Mouse (Mus musculus) hindbrain, embryonic 13.5 days (tissue): ENCODE measurements around the gene Dnase1l1. TPM values are rescaled to one million over a fixed set of nuclear protein-coding genes. Genes with fewer than 3 reads are reported as not detected.

Experiments used
- ATAC-seq: fragments of 200-750 bp; cut with Nextera tagmentation; 2 replicates; pipeline ENCODE4 v1.8.0; 2017; ENCODE audit warnings: moderate TSS enrichment; ENCODE audit not compliant: low FRiP score
- H3K27ac ChIP-seq: fragments of 300-500 bp; sonication (generic); 2 replicates; pipeline ENCODE4 v1.5.1; 2015; ENCODE audit warnings: inconsistent platforms, mild to moderate bottlenecking, moderate library complexity
- H3K27me3 ChIP-seq: fragments of 300-500 bp; sonication (generic); 2 replicates; pipeline ENCODE4 v1.6.1; 2015; ENCODE audit warnings: mild to moderate bottlenecking, inconsistent platforms
- H3K36me3 ChIP-seq: fragments of 300-500 bp; sonication (generic); 2 replicates; pipeline ENCODE4 v1.6.1; 2015; ENCODE audit warnings: mild to moderate bottlenecking, inconsistent platforms
- H3K4me1 ChIP-seq: fragments of 300-500 bp; sonication (generic); replicated peaks from 2 replicates; pipeline ENCODE4 v1.6.1; 2015; ENCODE audit warnings: inconsistent platforms
- H3K4me2 ChIP-seq: fragments of 300-500 bp; sonication (generic); 2 replicates; pipeline ENCODE4 v1.6.1; 2015; ENCODE audit warnings: inconsistent platforms, mild to moderate bottlenecking, moderate library complexity
- H3K4me3 ChIP-seq: fragments of 300-500 bp; sonication (generic); 2 replicates; pipeline ENCODE4 v1.5.1; 2015; ENCODE audit warnings: mild to moderate bottlenecking, inconsistent platforms
- H3K9ac ChIP-seq: fragments of 300-500 bp; sonication (generic); 2 replicates; pipeline ENCODE4 v1.6.1; 2015; ENCODE audit warnings: mild to moderate bottlenecking, inconsistent platforms
- H3K9me3 ChIP-seq: fragments of 300-500 bp; sonication (generic); 2 replicates; pipeline ENCODE4 v1.6.1; 2016; ENCODE audit warnings: inconsistent platforms
- WGBS: fragments of 180-500 bp; shearing (Covaris S2); methylation state at CpG from one replicate; pipeline ENCODE4 v1.1.7; 2015; 5-methylcytosine and 5-hydroxymethylcytosine counted together
- polyA plus RNA-seq: library from polyadenylated mRNA; unstranded; fragments of >200 nt; fragmentation: Nextera tagmentation; extraction: Ambion mirVana; gene quantifications from 2 replicates; pipeline ENCODE4 v1.2.1, GENCODE M21; 2015

Gene Dnase1l1
- polyA plus RNA-seq, 1 experiment from 2014 or later: 3.6 TPM

DNA sequence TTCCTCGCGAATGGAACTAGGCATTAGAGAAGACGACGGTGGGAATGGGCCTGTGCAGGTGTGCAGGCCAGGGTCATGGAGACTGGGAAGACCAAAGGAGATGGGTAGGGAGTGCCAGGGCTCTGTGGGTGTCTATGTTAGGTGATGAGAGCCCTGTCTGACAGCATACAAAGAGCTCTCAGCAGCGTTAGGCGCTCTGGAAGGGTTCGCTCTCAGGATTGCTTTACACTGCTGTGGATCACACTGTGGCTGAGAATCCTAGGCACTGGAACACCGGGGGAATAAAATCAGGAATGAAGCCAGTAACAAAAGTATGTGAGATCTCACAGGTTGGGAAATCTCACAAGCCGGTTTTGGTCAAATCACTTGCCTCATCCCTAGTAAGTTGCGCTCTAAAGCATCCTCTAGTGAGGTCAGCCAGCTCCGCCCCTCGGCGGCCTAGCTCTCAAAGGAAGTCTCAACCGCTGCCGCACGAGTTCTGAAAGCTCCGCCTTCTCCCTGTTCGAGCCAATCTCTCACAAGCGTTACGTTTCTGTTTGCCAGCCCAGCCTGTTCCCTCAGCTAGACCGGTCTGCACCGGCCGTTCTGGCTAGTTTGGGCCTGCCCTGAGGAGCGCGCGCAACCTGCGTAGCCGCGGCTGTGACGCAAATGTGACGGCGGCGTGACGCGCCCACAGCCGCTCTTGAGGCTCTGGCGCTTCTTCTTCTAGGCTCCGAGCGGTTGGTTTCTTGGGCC, 27.8 kb downstream of the Dnase1l1 start, which contains the start of gene Emd:
TSS of gene Emd (plus strand) at position 535 of the 735 bp plus-strand sequence.
- Histone ChIP-seq H3K9ac (peak within 1 kb of the TSS; percentile 78), H3K27me3 (no peaks in the 10 kb centered on the region), H3K27ac (peak within 1 kb of the TSS; percentile 88), H3K9me3 (no peaks in the 10 kb centered on the region), H3K4me2 (peak within 1 kb of the TSS; percentile 69), H3K36me3 (peaks cover 19% of the 10 kb centered on the region), H3K4me3 (peak within 1 kb of the TSS; percentile 54), H3K4me1 (peaks cover 8% of the 10 kb centered on the region)
- 22% methylated on average over 39 of the region's 39 CpGs for WGBS
- peak; percentile 98 for ATAC-seq

GRCm38 (mm10) chrX:74249615-74250014, 32.5 kb downstream of the Dnase1l1 start, which contains the start of gene Flna:
Flna (minus strand) TSS chrX:74249820.
- H3K4me2 ChIP-seq: peak within 1 kb of the TSS; percentile 60
- peak within 1 kb of the TSS; percentile 67 for H3K27ac ChIP-seq
- no peaks in the 10 kb centered on the region for H3K27me3 ChIP-seq
- no peaks in the 10 kb centered on the region for H3K9me3 ChIP-seq
- 25% methylated on average over 38 of the region's 38 CpGs for WGBS
- H3K9ac ChIP-seq: peak within 1 kb of the TSS; percentile 68
- H3K4me3 ChIP-seq: peak within 1 kb of the TSS; percentile 43
- H3K36me3 ChIP-seq: no peaks in the 10 kb centered on the region
- peaks cover 7% of the 10 kb centered on the region; the same call in 1 of the 2 replicates for H3K4me1 ChIP-seq
- ATAC-seq: no peak

DNA sequence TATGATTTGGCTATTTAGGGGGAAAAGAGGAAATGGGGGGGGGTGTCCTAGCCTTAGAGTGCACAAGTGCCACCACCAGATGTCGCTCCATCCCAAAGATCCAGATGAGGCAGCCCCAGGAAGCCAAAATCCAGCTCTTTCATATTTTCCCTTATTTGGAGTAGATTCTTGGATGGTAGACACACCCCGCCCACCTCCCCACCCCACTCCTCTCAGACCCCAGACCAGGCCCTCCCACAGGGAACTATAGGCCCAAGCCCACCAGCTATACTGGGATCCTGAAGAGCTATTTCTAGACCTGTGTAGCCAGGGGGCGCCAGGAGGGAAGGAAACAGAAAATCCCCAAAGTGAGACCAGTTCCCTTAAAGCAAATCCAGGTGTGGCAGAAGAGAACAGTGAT, 33.5 kb downstream of the Dnase1l1 start:
- Histone ChIP-seq H3K9me3 (no peaks in the 10 kb centered on the region), H3K4me3 (no peak overlapping the region), H3K9ac (no peak overlapping the region), H3K27me3 (no peaks in the 10 kb centered on the region), H3K36me3 (no peaks in the 10 kb centered on the region), H3K27ac (no peak overlapping the region), H3K4me2 (no peak overlapping the region), H3K4me1 (peaks cover 13% of the 10 kb centered on the region)
- WGBS: 24% methylated on average over 3 of the region's 3 CpGs
- no peak for ATAC-seq

DNA sequence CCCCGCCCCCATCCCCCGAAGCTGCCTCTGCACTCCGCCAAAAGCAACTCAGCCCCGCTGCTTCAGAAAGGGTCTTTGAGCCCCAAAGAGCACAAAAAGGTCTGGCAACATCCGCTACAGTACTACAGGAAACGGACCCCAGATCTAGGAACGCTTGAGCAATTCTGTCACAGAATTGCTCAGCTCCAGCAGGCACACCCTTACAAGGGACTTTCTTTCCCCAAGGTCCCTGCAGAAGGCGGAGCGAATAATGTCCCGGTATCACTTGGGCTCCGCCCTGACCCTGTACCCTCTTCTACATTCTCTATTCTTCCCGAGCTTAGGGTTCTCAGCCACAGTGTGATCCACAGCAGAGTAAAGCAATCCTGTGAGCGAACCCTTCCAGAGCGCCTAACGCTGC, 35.4 kb downstream of the Dnase1l1 start:
- Histone ChIP-seq H3K27ac (peak overlapping the region; percentile 72), H3K4me1 (peaks cover 26% of the 10 kb centered on the region), H3K4me3 (peak overlapping the region; percentile 57), H3K4me2 (peak overlapping the region; percentile 69), H3K9me3 (no peaks in the 10 kb centered on the region), H3K27me3 (no peaks in the 10 kb centered on the region), H3K9ac (peak overlapping the region; percentile 65), H3K36me3 (peaks cover 15% of the 10 kb centered on the region)
- 24% methylated on average over 15 of the region's 15 CpGs for whole genome bisulfite sequencing
- peak; percentile 25 for ATAC-seq

DNA sequence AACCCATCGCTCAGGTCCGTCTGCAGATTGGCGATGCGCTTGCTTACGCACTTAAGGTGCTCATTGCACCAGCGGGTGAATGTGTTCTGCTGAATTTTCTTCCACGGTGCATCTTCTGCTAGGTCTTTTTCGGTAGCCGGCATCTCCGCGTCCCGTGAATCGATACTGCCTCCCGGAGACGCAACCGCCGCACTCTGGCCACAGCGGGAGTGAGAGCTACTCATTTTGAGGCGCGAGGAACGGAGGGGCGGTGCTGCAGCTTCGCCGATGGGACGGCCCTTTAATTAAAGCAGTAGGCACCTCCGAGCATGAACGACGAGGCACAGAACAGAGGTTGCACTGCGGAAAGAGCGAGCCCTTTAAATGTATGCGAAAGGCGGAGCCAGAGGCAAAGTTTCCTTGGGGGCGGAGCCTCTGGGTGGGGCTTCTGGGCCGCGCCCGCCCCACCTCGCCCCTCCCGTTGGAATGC, 35.9 kb downstream of the Dnase1l1 start:
- Histone ChIP-seq H3K36me3 (peaks cover 19% of the 10 kb centered on the region), H3K27me3 (no peaks in the 10 kb centered on the region), H3K9ac (peak overlapping the region; percentile 85), H3K4me2 (peak overlapping the region; percentile 69), H3K4me1 (peaks cover 26% of the 10 kb centered on the region), H3K4me3 (peak overlapping the region; percentile 57), H3K9me3 (no peaks in the 10 kb centered on the region), H3K27ac (peak overlapping the region; percentile 92)
- 20% methylated on average over 35 of the region's 38 CpGs for WGBS
- peak; percentile 92 for ATAC-seq

DNA sequence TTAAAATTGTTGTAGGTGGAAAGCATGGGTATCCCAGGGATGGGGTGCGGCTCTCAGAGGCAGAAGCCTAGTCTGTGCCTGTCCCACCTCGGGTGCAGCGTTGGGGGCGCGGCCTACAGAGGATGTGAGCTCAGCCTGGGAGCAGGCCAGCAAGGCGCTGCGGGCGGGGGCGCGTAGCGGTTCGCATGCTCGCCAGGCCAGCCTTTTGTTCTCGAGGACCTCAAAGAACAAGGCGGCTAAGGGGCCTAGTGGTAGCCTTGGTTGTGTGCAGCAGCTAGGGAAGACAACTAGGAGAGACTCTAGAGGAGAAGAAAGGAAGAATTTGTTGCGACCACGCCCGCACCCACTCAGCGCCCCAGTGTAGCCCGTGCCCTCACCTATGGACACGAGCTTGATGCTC, 36.5 kb downstream of the Dnase1l1 start:
- Histone ChIP-seq H3K9me3 (no peaks in the 10 kb centered on the region), H3K4me3 (peak overlapping the region; percentile 57), H3K36me3 (peaks cover 25% of the 10 kb centered on the region), H3K4me2 (peak overlapping the region; percentile 69), H3K27me3 (no peaks in the 10 kb centered on the region), H3K9ac (peak overlapping the region; percentile 85), H3K27ac (peak overlapping the region; percentile 92), H3K4me1 (peaks cover 26% of the 10 kb centered on the region)
- ATAC-seq: peak; percentile 53
- WGBS: 19% methylated on average over 21 of the region's 21 CpGs

- Histone ChIP-seq H3K27me3 (no peaks in the 10 kb centered on the region), H3K27ac (peak overlapping the region; percentile 92), H3K4me3 (peak overlapping the region; percentile 57), H3K4me2 (peak overlapping the region; percentile 69), H3K36me3 (peaks cover 30% of the 10 kb centered on the region), H3K9ac (peak overlapping the region; percentile 85), H3K9me3 (no peaks in the 10 kb centered on the region), H3K4me1 (peaks cover 26% of the 10 kb centered on the region)
- ATAC-seq: no peak
- 31% methylated on average over 1 of the region's 1 CpGs for WGBS
Measured at GRCm38 (mm10) chrX:74245107-74245506, 37.0 kb downstream of the Dnase1l1 start.

- no peaks in the 10 kb centered on the region for H3K27me3 ChIP-seq
- WGBS: 37% methylated on average over 3 of the region's 3 CpGs
- peak overlapping the region; percentile 57 for H3K4me3 ChIP-seq
- H3K4me1 ChIP-seq: peaks cover 26% of the 10 kb centered on the region
- H3K27ac ChIP-seq: peak overlapping the region; percentile 92
- no peaks in the 10 kb centered on the region for H3K9me3 ChIP-seq
- ATAC-seq: peak; percentile 30
- peak overlapping the region; percentile 69 for H3K4me2 ChIP-seq
- H3K9ac ChIP-seq: peak overlapping the region; percentile 85
- H3K36me3 ChIP-seq: peaks cover 35% of the 10 kb centered on the region
Measured at GRCm38 (mm10) chrX:74244614-74245083, 37.5 kb downstream of the Dnase1l1 start.

DNA sequence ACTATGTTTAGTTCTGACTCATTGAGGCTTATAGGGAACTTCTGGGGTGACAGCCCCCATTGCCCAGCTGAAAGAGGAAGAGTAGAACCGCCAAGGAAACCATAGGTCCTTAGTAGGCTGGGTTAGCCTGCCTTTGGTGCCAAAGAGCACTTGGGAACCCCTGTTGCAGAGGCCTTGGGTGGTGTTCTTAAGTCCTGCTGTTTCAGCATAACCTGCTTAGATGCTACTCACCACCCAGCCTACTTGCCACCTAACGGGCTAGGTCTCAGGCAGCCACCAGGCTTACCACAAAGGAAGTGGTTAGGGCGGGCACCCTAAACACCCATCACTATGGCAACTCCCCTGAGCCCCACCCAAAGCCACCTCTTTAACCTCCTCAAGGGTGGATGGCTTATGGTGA, 38.3 kb downstream of the Dnase1l1 start:
- Histone ChIP-seq H3K27ac (peak overlapping the region; percentile 92; the same call in 1 of the 2 replicates), H3K4me2 (peak overlapping the region; percentile 69), H3K9ac (peak overlapping the region; percentile 85), H3K9me3 (no peaks in the 10 kb centered on the region), H3K4me1 (peaks cover 19% of the 10 kb centered on the region), H3K27me3 (no peaks in the 10 kb centered on the region), H3K36me3 (peaks cover 43% of the 10 kb centered on the region), H3K4me3 (peak overlapping the region; percentile 57)
- WGBS: 60% methylated on average over 3 of the region's 3 CpGs
- ATAC-seq: no peak

GRCm38 (mm10) chrX:74243396-74243795, 38.7 kb downstream of the Dnase1l1 start:
- peaks cover 47% of the 10 kb centered on the region for H3K36me3 ChIP-seq
- WGBS: 93% methylated on average over 2 of the region's 2 CpGs

DNA sequence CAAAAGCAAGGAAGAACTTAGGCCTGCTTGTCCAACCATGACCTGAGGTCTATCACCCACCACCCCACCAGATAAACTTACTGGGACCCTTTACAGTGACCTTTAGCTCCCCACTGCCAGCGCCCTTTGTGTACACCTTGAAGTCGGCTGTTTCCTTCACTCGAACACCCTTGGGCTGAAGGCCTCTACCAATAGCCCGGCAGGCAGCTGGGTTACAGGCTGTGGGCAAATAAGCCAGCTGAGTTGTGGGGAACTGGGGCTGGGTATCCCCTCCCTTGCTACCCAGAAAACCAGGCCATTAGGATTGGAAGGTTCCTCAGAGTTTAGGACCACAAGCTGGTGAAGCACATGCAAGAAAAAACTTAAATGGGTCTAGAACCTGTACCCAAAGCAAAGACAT, 41.8 kb downstream of the Dnase1l1 start:
- WGBS: 89% methylated on average over 4 of the region's 4 CpGs
- no peaks in the 10 kb centered on the region for H3K9me3 ChIP-seq
- no peaks in the 10 kb centered on the region for H3K27me3 ChIP-seq
- no peak for ATAC-seq
- H3K4me1 ChIP-seq: peaks cover 19% of the 10 kb centered on the region
- no peak overlapping the region for H3K4me3 ChIP-seq
- H3K27ac ChIP-seq: no peak overlapping the region
- H3K4me2 ChIP-seq: no peak overlapping the region
- no peak overlapping the region for H3K9ac ChIP-seq
- peaks cover 73% of the 10 kb centered on the region for H3K36me3 ChIP-seq

More at GRCm38 (mm10) chrX:74243396-74243795, 38.7 kb downstream of the Dnase1l1 start:
- peak overlapping the region; percentile 57 for H3K4me3 ChIP-seq
- no peaks in the 10 kb centered on the region for H3K9me3 ChIP-seq
- H3K27me3 ChIP-seq: no peaks in the 10 kb centered on the region
- H3K9ac ChIP-seq: peak overlapping the region; percentile 85
- ATAC-seq: no peak
- H3K4me1 ChIP-seq: peaks cover 19% of the 10 kb centered on the region
- no peak overlapping the region for H3K27ac ChIP-seq
- H3K4me2 ChIP-seq: peak overlapping the region; percentile 69

DNA sequence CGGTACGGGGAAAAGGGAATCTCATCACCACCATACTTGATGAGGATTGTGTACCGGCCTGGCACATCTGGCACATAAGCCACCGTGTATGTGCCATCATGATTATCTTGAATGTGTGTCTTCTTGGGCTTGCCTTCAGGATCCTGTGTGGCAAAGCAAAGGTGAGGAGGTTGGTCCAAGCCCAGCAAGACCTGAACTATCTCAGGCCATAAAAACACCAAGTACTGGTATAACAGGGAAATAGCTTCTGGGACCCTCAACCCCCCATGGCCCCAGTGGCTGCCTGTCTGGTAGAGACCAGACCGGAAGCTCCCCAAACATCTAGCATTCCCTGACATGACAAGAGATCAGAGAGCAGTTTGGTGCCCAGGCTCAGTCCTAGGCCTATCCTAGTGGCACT, 48.9 kb downstream of the Dnase1l1 start:
- no peak overlapping the region for H3K9ac ChIP-seq
- no peaks in the 10 kb centered on the region for H3K27me3 ChIP-seq
- H3K4me2 ChIP-seq: no peak overlapping the region
- no peak overlapping the region for H3K4me3 ChIP-seq
- peaks cover 95% of the 10 kb centered on the region for H3K36me3 ChIP-seq
- no peak for ATAC-seq
- WGBS: 95% methylated on average over 4 of the region's 5 CpGs
- H3K27ac ChIP-seq: no peak overlapping the region
- no peaks in the 10 kb centered on the region for H3K4me1 ChIP-seq
- no peaks in the 10 kb centered on the region for H3K9me3 ChIP-seq
